Mouse (Mus musculus) CD4-positive helper T cell, adult 2 months (primary cell): Measurements from ENCODE around the gene Pdcd1lg2.
A peak's percentile ranks its signal among the peaks of the same experiment; 100 is the strongest.

Experiments used
- DNase-seq: peaks from one replicate; pipeline ENCODE4 v3.0.0-alpha.2; 2012; ENCODE audit warnings: low read depth, missing footprints, low spot score

The Pdcd1lg2 gene

DNA sequence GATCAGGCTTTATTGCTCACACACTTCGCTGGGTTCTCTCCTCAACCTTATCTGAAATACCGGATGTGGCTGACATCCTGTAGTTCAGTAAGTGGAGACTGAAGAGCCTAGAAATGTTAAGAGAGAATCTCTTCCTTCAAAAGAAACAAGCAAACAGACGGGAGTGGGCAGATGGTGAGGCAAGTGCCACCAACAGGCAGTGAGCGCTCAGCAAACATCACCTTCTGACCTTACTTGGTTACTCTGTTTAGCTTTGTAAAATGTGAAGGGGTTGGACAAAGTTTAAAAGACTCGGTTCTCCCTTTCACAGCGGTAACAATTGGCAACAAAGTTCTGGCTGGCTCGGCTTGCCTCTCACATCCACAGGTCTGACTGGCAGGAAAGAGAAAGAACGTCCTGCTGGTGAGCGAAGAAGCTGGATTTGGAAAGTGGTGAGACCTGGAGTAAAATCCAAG lies 8.0 kb downstream of the Pdcd1lg2 start:
- peak; percentile 80 for DNase-seq

GRCm38 (mm10) chr19:29419506-29419905 lies 8.8 kb downstream of the Pdcd1lg2 start:
- DNase-seq = no peak

DNA sequence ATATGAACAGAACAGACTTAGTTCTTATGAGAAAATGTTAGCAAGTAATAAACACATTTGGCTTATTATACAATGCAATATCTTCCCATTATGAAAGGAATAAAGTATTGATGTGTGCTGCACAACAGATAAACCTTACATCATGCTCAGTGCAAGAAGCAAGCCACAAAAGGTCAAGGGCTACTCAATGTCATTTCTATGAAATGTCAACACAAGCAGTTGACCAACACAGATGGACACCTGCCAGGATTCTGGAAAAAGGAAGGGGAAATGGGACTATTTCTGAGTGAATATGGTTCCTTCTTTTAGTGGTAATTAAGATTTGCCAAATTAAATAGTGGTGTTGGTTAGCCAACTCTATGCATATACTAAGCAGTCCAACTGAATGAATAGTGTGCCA lies 9.2 kb downstream of the Pdcd1lg2 start:
- no peak for DNase-seq

GRCm38 (mm10) chr19:29420397-29420796 lies 9.7 kb downstream of the Pdcd1lg2 start:
- no peak for DNase-seq

DNA sequence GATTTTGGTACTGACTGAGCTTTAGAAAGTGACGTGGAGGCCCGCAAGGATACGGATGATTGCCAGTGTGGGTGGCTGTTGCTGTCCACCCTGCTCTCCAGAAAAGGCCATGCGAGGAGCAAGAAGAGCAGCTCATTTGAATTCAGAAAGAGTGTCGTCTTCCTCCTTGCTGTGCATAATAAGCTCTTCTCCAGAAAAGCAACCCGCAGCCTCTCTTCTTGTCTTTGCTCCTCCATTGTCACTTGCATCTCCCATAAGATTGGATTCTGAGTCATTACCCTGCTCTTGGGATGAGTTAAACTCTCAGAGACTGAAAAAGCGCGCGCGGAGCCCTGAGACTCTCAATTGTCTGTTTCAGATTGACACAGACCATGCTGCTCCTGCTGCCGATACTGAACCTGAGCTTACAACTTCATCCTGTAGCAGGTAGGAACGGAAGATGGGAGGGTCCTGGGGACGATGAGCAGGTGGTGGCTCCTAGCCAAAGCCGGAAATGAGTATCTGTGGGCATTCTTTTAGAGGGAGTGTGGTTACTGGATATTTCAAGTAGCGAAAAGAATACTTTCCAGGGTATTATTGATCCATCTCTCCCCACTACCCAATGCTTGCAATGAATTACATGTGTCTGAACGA lies 11.4 kb downstream of the Pdcd1lg2 start:
- peak; percentile 64 for DNase-seq

GRCm38 (mm10) chr19:29422796-29423195 lies 12.1 kb downstream of the Pdcd1lg2 start:
- DNase-seq = peak; percentile 26

GRCm38 (mm10) chr19:29430516-29430915 lies 19.8 kb downstream of the Pdcd1lg2 start:
- peak; percentile 39 for DNase-seq

DNA sequence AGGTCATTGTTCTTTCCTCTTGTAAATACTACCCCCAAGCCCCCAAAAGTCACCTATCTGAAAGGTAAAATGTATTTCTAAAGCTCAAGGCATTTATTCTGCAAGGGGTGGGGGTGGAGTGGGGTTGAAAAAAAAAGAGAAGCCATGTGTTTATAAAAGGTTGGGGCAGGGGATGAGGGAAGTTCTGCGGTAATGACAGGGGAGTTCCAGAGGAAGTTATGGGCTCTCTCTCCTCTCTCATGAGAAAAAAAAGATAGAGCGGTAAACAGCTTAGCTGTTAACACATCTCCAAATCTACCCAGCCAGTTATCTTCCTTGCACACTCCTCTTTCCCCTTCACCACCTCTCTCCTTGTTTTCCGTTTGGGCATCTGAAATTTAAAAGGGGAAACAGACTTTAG lies 20.2 kb downstream of the Pdcd1lg2 start:
- peak; percentile 86 for DNase-seq

DNA sequence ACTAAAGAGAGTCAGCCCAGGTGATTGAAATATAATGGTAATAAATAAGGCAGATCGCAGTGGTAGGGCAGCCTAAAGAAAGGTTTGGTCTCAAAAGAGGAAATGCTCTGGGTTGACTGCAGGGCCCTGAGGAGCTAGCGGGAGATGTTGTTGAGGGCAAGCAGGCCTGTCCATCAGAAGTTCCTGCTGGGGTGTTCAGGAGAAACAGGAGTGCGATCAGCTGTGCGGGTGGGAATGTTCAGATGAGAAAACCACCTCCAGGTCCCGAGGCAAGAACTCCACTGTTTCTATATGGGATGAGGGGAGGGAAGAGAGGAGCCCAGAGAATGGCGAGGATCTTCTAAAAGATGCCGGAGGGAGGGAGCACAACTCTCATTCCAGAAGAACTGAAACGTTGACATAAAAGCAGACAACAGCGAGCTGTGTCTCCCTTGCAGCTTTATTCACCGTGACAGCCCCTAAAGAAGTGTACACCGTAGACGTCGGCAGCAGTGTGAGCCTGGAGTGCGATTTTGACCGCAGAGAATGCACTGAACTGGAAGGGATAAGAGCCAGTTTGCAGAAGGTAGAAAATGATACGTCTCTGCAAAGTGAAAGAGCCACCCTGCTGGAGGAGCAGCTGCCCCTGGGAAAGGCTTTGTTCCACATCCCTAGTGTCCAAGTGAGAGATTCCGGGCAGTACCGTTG lies 26.2 kb downstream of the Pdcd1lg2 start:
- no peak for DNase-seq

DNA sequence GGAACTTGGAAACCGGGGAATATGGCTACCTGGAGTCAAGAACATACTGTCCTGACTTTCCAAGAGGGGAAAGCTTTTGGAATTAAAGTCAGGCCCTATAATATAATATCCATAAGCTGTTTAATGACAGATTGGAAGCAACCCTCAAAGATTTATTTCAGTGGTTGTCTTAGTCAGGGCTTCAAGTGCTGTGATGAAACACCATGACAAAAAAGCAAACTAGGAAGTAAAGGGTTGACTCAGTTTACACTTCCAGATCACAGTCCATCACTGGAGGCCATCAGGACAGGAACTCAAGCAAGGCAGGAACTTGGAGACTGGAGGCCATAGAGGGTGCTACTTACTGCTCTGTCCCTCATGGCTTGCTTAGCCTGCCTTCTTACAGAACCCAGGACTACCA lies 27.1 kb downstream of the Pdcd1lg2 start:
- DNase-seq = no peak

GRCm38 (mm10) chr19:29439242-29439641 lies 28.5 kb downstream of the Pdcd1lg2 start:
- no peak for DNase-seq

DNA sequence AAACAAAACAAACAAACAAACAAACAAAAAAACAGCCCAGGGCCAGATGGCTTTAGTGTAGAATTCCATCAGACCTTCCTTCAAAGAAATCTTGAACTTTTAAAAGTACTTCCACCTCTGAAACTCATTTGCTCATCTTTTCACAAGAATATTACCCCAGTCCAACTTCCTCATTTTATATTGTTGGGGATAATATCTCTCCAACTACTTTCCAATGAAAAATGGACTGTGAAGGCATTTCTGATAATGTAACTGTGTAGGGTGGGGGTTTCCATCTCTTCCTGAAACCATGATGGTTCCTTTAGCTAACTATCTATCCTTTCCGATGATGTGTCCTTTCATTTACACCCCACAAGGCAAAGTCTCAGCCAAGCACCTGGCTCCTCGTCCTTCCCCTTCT lies 31.8 kb downstream of the Pdcd1lg2 start:
- no peak for DNase-seq

DNA sequence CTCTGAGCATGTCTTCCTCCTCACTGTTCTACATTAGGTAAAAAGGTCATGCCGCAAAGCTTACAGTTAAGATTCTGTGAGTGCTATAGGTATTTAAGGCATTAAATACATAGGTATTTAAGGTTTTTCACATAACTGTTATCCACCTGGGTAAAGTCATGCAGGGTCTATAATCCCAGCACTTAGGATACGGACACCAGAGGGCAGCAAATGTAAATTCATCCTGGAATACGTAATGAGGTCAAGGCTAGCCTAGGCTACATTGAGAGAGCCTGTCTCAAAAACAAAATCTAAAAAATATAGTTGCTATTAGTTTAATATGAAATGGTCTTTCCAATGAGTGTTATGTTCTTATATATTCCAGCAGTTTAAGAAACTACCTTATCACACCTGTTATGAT lies 33.6 kb downstream of the Pdcd1lg2 start:
- DNase-seq = no peak

GRCm38 (mm10) chr19:29448373-29448772 lies 37.7 kb downstream of the Pdcd1lg2 start:
- DNase-seq = no peak

GRCm38 (mm10) chr19:29450376-29450775 lies 39.7 kb downstream of the Pdcd1lg2 start:
- no peak for DNase-seq

DNA sequence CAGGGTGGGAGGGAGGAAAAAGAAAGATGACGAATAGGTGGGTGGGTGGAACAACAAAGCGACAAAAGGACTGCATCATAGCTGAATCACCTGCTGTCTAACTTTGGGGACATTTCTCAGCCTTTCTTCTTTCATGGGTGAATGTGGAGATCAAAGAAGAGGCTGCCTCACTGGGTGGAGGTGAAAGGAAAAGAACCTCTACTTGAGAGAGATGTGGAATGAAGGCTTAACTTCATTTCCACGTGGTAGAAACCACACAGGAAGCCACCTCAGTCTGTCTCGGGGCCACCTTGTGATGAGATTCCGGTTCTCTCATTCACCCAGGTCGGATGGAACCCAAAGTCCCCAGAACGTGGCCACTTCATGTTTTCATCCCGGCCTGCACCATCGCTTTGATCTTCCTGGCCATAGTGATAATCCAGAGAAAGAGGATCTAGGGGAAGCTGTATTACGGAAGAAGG lies 43.5 kb downstream of the Pdcd1lg2 start:
- DNase-seq = peak; percentile 95

GRCm38 (mm10) chr19:29455156-29455555 lies 44.4 kb downstream of the Pdcd1lg2 start:
- peak; percentile 44 for DNase-seq

GRCm38 (mm10) chr19:29457982-29458381 lies 47.3 kb downstream of the Pdcd1lg2 start:
- no peak for DNase-seq

- DNase-seq = no peak
These were observed 51.7 kb downstream of the Pdcd1lg2 start for GRCm38 (mm10) chr19:29462462-29462861.

DNA sequence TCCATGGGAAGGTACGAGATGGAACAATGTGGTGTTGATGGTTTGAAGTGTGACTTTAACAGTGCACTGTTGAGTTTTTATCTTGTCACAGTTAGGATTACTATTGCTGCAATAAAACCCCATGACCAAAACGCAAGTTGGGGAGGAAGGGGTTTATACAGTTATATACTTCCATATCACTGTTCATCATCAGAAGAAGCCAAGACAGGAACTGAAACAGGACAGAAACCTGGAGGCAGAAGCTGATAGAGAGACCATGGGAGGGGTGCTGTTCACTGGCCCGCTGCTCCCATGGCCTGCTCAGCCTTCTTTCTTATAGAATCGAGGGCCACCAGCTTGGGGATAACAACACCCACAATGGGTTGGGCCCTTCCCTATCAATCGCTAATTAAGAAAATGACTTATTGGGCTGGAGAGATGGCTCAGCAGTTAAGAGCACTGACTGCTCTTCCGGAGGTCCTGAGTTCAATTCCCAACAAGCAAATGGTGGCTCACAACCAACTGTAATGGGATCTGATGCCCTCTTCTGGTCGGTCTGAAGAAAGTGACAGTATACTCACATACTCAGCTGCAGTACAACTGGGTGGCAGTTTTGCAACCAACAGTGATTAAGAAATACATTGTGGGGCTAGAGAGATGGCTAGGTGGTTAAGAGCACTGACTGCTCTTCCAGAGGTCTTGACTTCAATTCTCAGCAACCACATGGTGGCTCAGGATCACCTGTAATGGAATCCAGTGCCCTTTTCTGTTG lies 53.1 kb downstream of the Pdcd1lg2 start:
- no peak for DNase-seq

GRCm38 (mm10) chr19:29466819-29467218 lies 56.1 kb downstream of the Pdcd1lg2 start:
- DNase-seq = peak; percentile 75

DNA sequence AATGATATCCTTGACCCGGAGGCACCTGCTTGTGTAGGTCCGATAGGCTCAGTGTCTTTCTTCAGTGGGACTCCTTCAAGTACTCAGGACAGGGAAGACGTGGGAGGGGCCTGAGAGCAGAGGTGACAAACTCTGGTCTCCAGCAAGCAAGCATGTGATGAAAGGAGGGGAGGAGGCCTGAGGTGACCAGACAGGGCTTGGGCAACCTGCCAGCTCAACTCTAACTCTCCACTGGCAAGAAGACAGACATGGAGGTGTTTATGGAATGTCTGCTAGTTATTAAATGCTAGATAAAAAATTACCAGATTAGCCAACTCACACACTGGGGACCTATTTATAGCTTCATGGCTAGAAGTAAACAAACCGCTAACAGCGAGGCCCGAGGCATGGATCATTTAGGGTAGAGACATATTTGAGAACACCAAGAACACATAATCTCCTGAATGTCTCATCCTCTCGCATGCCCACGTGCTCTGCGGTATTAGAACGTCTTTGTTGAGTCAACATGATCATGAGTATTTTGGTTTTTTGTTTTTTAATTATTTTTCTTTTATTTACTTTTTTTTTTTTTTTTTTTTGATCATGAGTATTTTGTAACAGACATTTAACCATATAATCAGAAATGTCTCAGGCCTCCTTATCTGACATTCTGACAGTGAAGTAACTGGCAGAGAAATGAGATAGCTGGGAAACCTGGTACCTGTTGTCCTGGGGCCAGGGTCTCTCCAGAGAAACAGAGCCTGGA lies 58.4 kb downstream of the Pdcd1lg2 start:
- DNase-seq = no peak
